Mouse (Mus musculus) forebrain, embryonic 11.5 days (tissue): ENCODE data around the gene Rhebl1. TPM values are rescaled to one million over a fixed set of nuclear protein-coding genes. Genes with fewer than 3 reads are reported as not detected.
A peak's percentile ranks its signal among the peaks of the same experiment; 100 is the strongest.

Experiments used
- ATAC-seq: fragments of 200-750 bp; cut with Nextera tagmentation; replicated peaks from 2 replicates; pipeline ENCODE4 v1.8.0; 2017; ENCODE audit warnings: moderate TSS enrichment; ENCODE audit not compliant: low FRiP score
- DNase-seq: peaks from one replicate; pipeline ENCODE4 v3.0.0-alpha.2; 2017; ENCODE audit warnings: low spot score
- H3K27ac ChIP-seq: fragments of 300-500 bp; sonication (generic); 2 replicates; pipeline ENCODE4 v1.5.1; 2014; ENCODE audit warnings: low read depth, low read length
- H3K27me3 ChIP-seq: fragments of 300-500 bp; sonication (generic); 2 replicates; pipeline ENCODE4 v1.6.1; 2014; ENCODE audit warnings: mild to moderate bottlenecking, low read length, mixed read lengths; ENCODE audit not compliant: control insufficient read depth, insufficient read depth
- H3K36me3 ChIP-seq: fragments of 300-500 bp; sonication (generic); 2 replicates; pipeline ENCODE4 v1.6.1; 2014; ENCODE audit warnings: mild to moderate bottlenecking, low read length, moderate library complexity, mixed read lengths; ENCODE audit not compliant: control insufficient read depth, insufficient read depth
- H3K4me1 ChIP-seq: fragments of 300-500 bp; sonication (generic); replicated peaks from 2 replicates; pipeline ENCODE4 v1.6.1; 2014; ENCODE audit warnings: low read length, mixed read lengths; ENCODE audit not compliant: control insufficient read depth, insufficient read depth
- H3K4me2 ChIP-seq: fragments of 300-500 bp; sonication (generic); 2 replicates; pipeline ENCODE4 v1.6.1; 2014; ENCODE audit warnings: low read depth, mild to moderate bottlenecking, low read length, moderate library complexity, mixed read lengths; ENCODE audit not compliant: severe bottlenecking
- H3K4me3 ChIP-seq: fragments of 300-500 bp; sonication (generic); 2 replicates; pipeline ENCODE4 v1.5.1; 2014; ENCODE audit warnings: low read depth, low read length
- H3K9ac ChIP-seq: fragments of 300-500 bp; sonication (generic); 2 replicates; pipeline ENCODE4 v1.6.1; 2014; ENCODE audit warnings: low read length
- H3K9me3 ChIP-seq: fragments of 300-500 bp; sonication (generic); 2 replicates; pipeline ENCODE4 v1.6.1; 2016; ENCODE audit warnings: low read length, mixed read lengths; ENCODE audit not compliant: control insufficient read depth
- WGBS: fragments of 180-500 bp; shearing (Covaris S2); extraction: QIAGEN DNeasy Blood & Tissue Kit; methylation state at CpG from one replicate; pipeline ENCODE4 v1.1.7; 2014; 5-methylcytosine and 5-hydroxymethylcytosine counted together
- polyA plus RNA-seq: library from polyadenylated mRNA; unstranded; fragments of >200 nt; fragmentation: Nextera tagmentation; extraction: Ambion mirVana; gene quantifications from 2 replicates; pipeline ENCODE4 v1.2.1, GENCODE M21; 2014

The Rhebl1 gene
- polyA plus RNA-seq, 1 experiment from 2014 or later, result 12.5 TPM

DNA sequence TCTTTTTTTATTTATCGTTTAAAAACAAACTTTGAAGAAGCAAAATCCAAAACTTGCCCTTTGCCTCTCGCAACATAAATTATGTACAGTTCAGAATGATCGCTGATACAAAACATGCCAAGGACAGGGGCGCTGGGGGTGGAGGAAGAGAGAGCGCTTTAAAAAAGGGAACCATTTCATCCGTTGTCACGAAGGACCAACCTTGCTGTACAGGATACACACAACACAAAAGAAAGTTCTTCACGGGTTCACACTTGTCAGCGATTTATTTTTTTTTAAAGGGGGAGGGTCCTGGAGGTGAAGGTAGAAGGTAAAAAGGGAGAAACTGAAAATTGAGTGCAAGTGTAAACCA is 62.7 kb downstream of the Rhebl1 start:
- WGBS, result 19% methylated on average over 9 of the region's 9 CpGs
- Histone ChIP-seq H3K4me2 (peak overlapping the region; percentile 50), H3K36me3 (peaks cover 16% of the 10 kb centered on the region), H3K4me1 (peaks cover 1% of the 10 kb centered on the region; the same call in 1 of the 2 replicates), H3K27me3 (no peaks in the 10 kb centered on the region), H3K27ac (peak overlapping the region; percentile 38; the same call in 1 of the 2 replicates), H3K4me3 (peak overlapping the region; percentile 72), H3K9ac (peak overlapping the region; percentile 52), H3K9me3 (no peaks in the 10 kb centered on the region)
- ATAC-seq (peak; percentile 37), DNase-seq (no peak)

GRCm38 (mm10) chr15:98830736-98831683 is 63.3 kb downstream of the Rhebl1 start, which contains the start of gene Prkag1:
Gene Prkag1 (minus strand): TSS chr15:98831521.
- Histone ChIP-seq H3K36me3 (peaks cover 15% of the 10 kb centered on the region), H3K27me3 (no peaks in the 10 kb centered on the region), H3K4me1 (peaks cover 1% of the 10 kb centered on the region; the same call in 1 of the 2 replicates), H3K9ac (peak within 1 kb of the TSS; percentile 70), H3K9me3 (no peaks in the 10 kb centered on the region), H3K4me3 (peak within 1 kb of the TSS; percentile 72), H3K27ac (peak within 1 kb of the TSS; percentile 43), H3K4me2 (peak within 1 kb of the TSS; percentile 50)
- DNase-seq (peak; percentile 98), ATAC-seq (peak; percentile 98)
- WGBS, result under 1% methylated on average over 62 of the region's 66 CpGs

Other genes starting within 250 kb of the Rhebl1 start
- 24.2 and 31.2 TPM in 2 replicates for gene Ddx23, start 231.6 kb downstream of the Rhebl1 start, polyA plus RNA-seq
- gene Rnd1, start 217.1 kb downstream of the Rhebl1 start, polyA plus RNA-seq, result 1.9 and 2.8 TPM in 2 replicates
- 0.92 and 1.3 TPM in 2 replicates for gene Ccdc65, start 186.3 kb downstream of the Rhebl1 start, polyA plus RNA-seq
- 6.1 and 6.7 TPM in 2 replicates for gene Fkbp11, start 166.3 kb downstream of the Rhebl1 start, polyA plus RNA-seq
- gene Arf3, start 131.3 kb downstream of the Rhebl1 start, polyA plus RNA-seq, result 38.1 and 41.4 TPM in 2 replicates
- 0.41 and 0.43 TPM in 2 replicates for gene Wnt10b, start 116.4 kb downstream of the Rhebl1 start, polyA plus RNA-seq
- gene Wnt1, start 104.7 kb downstream of the Rhebl1 start, polyA plus RNA-seq, result 0.47 and 0.68 TPM in 2 replicates
- not detected in 2 replicates for gene Ddn, start 85.0 kb downstream of the Rhebl1 start, polyA plus RNA-seq
- gene Prkag1, start 63.0 kb downstream of the Rhebl1 start, polyA plus RNA-seq, result 89.4 and 92.5 TPM in 2 replicates
- 20.1 and 20.6 TPM in 2 replicates for gene Kmt2d, start 23.3 kb downstream of the Rhebl1 start, polyA plus RNA-seq
- gene Dhh, start 4.0 kb upstream of the Rhebl1 start, polyA plus RNA-seq, result 0.28 and 0.29 TPM in 2 replicates
- 8.7 and 9.4 TPM in 2 replicates for gene Lmbr1l, start 23.7 kb upstream of the Rhebl1 start, polyA plus RNA-seq
- 2,366 and 2,605 TPM in 2 replicates for gene Tuba1b, start 40.0 kb upstream of the Rhebl1 start, polyA plus RNA-seq
- gene Gm49450, start 59.0 kb upstream of the Rhebl1 start, polyA plus RNA-seq, result not detected in 2 replicates
- 5,083 and 5,852 TPM in 2 replicates for gene Tuba1a, start 59.2 kb upstream of the Rhebl1 start, polyA plus RNA-seq
- gene Tuba1c, start 135.4 kb upstream of the Rhebl1 start, polyA plus RNA-seq, result 142 and 160 TPM in 2 replicates
- gene Prph, start 160.6 kb upstream of the Rhebl1 start, polyA plus RNA-seq, result 0.19 and 0.94 TPM in 2 replicates
- gene Troap, start 180.0 kb upstream of the Rhebl1 start, polyA plus RNA-seq, result 38.8 and 40.2 TPM in 2 replicates
- 0.12 TPM in 1 of 2 replicates, not detected in the other for gene C1ql4, start 193.3 kb upstream of the Rhebl1 start, polyA plus RNA-seq
- 0.16 and 0.40 TPM in 2 replicates for gene Dnajc22, start 198.6 kb upstream of the Rhebl1 start, polyA plus RNA-seq
- gene Spats2, start 231.4 kb upstream of the Rhebl1 start, polyA plus RNA-seq, result 60.3 and 60.7 TPM in 2 replicates